Mouse (Mus musculus): ENCODE measurements around the gene Fndc3b.

Gene Fndc3b

GRCm38 (mm10) chr3:27555401-27555940 is 155.6 kb downstream of the Fndc3b start:
- DNase-seq (ENCODE audit: low spot score): no peak

- no peak for DNase-seq (ENCODE audit: low spot score)
These were observed 156.8 kb downstream of the Fndc3b start for GRCm38 (mm10) chr3:27554325-27554724.

- no peak for DNase-seq (ENCODE audit: low spot score)
These were observed 157.3 kb downstream of the Fndc3b start for GRCm38 (mm10) chr3:27553781-27554180.

GRCm38 (mm10) chr3:27551005-27551404 is 160.1 kb downstream of the Fndc3b start:
- DNase-seq (ENCODE audit: low spot score): no peak

- no peak for DNase-seq (ENCODE audit: low spot score)
These were observed 160.7 kb downstream of the Fndc3b start for GRCm38 (mm10) chr3:27550409-27550808.

- no peak for DNase-seq (ENCODE audit: low spot score)
These were observed 165.5 kb downstream of the Fndc3b start for GRCm38 (mm10) chr3:27545651-27546050.

GRCm38 (mm10) chr3:27544061-27544460 is 167.0 kb downstream of the Fndc3b start:
- DNase-seq (ENCODE audit: low spot score): no peak

GRCm38 (mm10) chr3:27541841-27542240 is 169.3 kb downstream of the Fndc3b start:
- no peak for DNase-seq (ENCODE audit: low spot score)

GRCm38 (mm10) chr3:27541181-27541580 is 169.9 kb downstream of the Fndc3b start:
- DNase-seq (ENCODE audit: low spot score): no peak

- DNase-seq (ENCODE audit: low spot score): no peak
These were observed 176.9 kb downstream of the Fndc3b start for GRCm38 (mm10) chr3:27534208-27534607.

- DNase-seq (ENCODE audit: low spot score): no peak
These were observed 177.4 kb downstream of the Fndc3b start for GRCm38 (mm10) chr3:27533721-27534120.

GRCm38 (mm10) chr3:27531993-27532392 is 179.1 kb downstream of the Fndc3b start:
- DNase-seq (ENCODE audit: low spot score): no peak

- no peak for DNase-seq (ENCODE audit: low spot score)
These were observed 180.7 kb downstream of the Fndc3b start for GRCm38 (mm10) chr3:27530370-27530769.

GRCm38 (mm10) chr3:27529221-27530051 is 181.7 kb downstream of the Fndc3b start:
- DNase-seq (ENCODE audit: low spot score): no peak

GRCm38 (mm10) chr3:27526991-27527390 is 184.1 kb downstream of the Fndc3b start:
- no peak for DNase-seq (ENCODE audit: low spot score)

- no peak for DNase-seq (ENCODE audit: low spot score)
These were observed 187.8 kb downstream of the Fndc3b start for GRCm38 (mm10) chr3:27523176-27523936.

GRCm38 (mm10) chr3:27520391-27520790 is 190.7 kb downstream of the Fndc3b start:
- no peak for DNase-seq (ENCODE audit: low spot score)

- no peak for DNase-seq (ENCODE audit: low spot score)
These were observed 191.6 kb downstream of the Fndc3b start for GRCm38 (mm10) chr3:27519481-27519880.

GRCm38 (mm10) chr3:27518935-27519334 is 192.2 kb downstream of the Fndc3b start:
- DNase-seq (ENCODE audit: low spot score): no peak

GRCm38 (mm10) chr3:27516536-27516935 is 194.6 kb downstream of the Fndc3b start:
- DNase-seq (ENCODE audit: low spot score): no peak

- no peak for DNase-seq (ENCODE audit: low spot score)
These were observed 199.3 kb downstream of the Fndc3b start for GRCm38 (mm10) chr3:27511765-27512164.

- DNase-seq (ENCODE audit: low spot score): no peak
These were observed 204.2 kb downstream of the Fndc3b start for GRCm38 (mm10) chr3:27506886-27507285.

- DNase-seq (ENCODE audit: low spot score): no peak
These were observed 205.5 kb downstream of the Fndc3b start for GRCm38 (mm10) chr3:27505582-27505981.

Measured in urinary bladder, postnatal 10 days (tissue).